Mouse (Mus musculus): ENCODE data around the gene Fam193a.

Fam193a gene

GRCm38 (mm10) chr5:34381700-34382099, 12.0 kb downstream of the Fam193a start:
- DNase-seq (ENCODE audit: low spot score in 2 of 2), result no peak

GRCm38 (mm10) chr5:34385616-34386015, 15.9 kb downstream of the Fam193a start:
- DNase-seq (ENCODE audit: low spot score in 2 of 2), result no peak

- no peak for DNase-seq (ENCODE audit: low spot score in 2 of 2)
Observed at GRCm38 (mm10) chr5:34386744-34387143, 17.0 kb downstream of the Fam193a start.

GRCm38 (mm10) chr5:34393251-34393650, 23.5 kb downstream of the Fam193a start:
- no peak for DNase-seq (ENCODE audit: low spot score in 2 of 2)

- no peak for DNase-seq (ENCODE audit: low spot score in 2 of 2)
Observed at GRCm38 (mm10) chr5:34395347-34395746, 25.6 kb downstream of the Fam193a start.

GRCm38 (mm10) chr5:34395850-34396540, 26.3 kb downstream of the Fam193a start:
- DNase-seq (ENCODE audit: low spot score in 2 of 2), result no peak

GRCm38 (mm10) chr5:34397866-34398265, 28.1 kb downstream of the Fam193a start:
- DNase-seq (ENCODE audit: low spot score in 2 of 2), result no peak

- no peak for DNase-seq (ENCODE audit: low spot score in 2 of 2)
Observed at GRCm38 (mm10) chr5:34398326-34398725, 28.6 kb downstream of the Fam193a start.

GRCm38 (mm10) chr5:34407366-34407918, 37.7 kb downstream of the Fam193a start:
- DNase-seq (ENCODE audit: low spot score in 2 of 2), result no peak

GRCm38 (mm10) chr5:34409002-34409401, 39.3 kb downstream of the Fam193a start:
- no peak for DNase-seq (ENCODE audit: low spot score in 2 of 2)

- DNase-seq (ENCODE audit: low spot score in 2 of 2), result no peak
Observed at GRCm38 (mm10) chr5:34410819-34411218, 41.1 kb downstream of the Fam193a start.

- no peak for DNase-seq (ENCODE audit: low spot score in 2 of 2)
Observed at GRCm38 (mm10) chr5:34413921-34414320, 44.2 kb downstream of the Fam193a start.

- DNase-seq (ENCODE audit: low spot score in 2 of 2), result no peak
Observed at GRCm38 (mm10) chr5:34417251-34418008, 47.7 kb downstream of the Fam193a start.

GRCm38 (mm10) chr5:34419188-34419587, 49.5 kb downstream of the Fam193a start:
- DNase-seq (ENCODE audit: low spot score in 2 of 2), result peak; percentile 6 to 35

GRCm38 (mm10) chr5:34430776-34431175, 61.0 kb downstream of the Fam193a start:
- DNase-seq (ENCODE audit: low spot score in 2 of 2), result no peak

GRCm38 (mm10) chr5:34433786-34434185, 64.1 kb downstream of the Fam193a start:
- DNase-seq (ENCODE audit: low spot score in 2 of 2), result no peak

GRCm38 (mm10) chr5:34434241-34434640, 64.5 kb downstream of the Fam193a start:
- DNase-seq (ENCODE audit: low spot score in 2 of 2), result no peak

- no peak for DNase-seq (ENCODE audit: low spot score in 2 of 2)
Observed at GRCm38 (mm10) chr5:34438052-34438451, 68.3 kb downstream of the Fam193a start.

- no peak for DNase-seq (ENCODE audit: low spot score in 2 of 2)
Observed at GRCm38 (mm10) chr5:34438659-34439058, 68.9 kb downstream of the Fam193a start.

- no peak for DNase-seq (ENCODE audit: low spot score in 2 of 2)
Observed at GRCm38 (mm10) chr5:34439768-34440167, 70.0 kb downstream of the Fam193a start.

GRCm38 (mm10) chr5:34441797-34442196, 72.1 kb downstream of the Fam193a start:
- no peak for DNase-seq (ENCODE audit: low spot score in 2 of 2)

GRCm38 (mm10) chr5:34446207-34446606, 76.5 kb downstream of the Fam193a start:
- no peak for DNase-seq (ENCODE audit: low spot score in 2 of 2)

GRCm38 (mm10) chr5:34458994-34459393, 89.3 kb downstream of the Fam193a start:
- no peak for DNase-seq (ENCODE audit: low spot score in 2 of 2)
